Mouse (Mus musculus) lung, embryonic 14.5 days (tissue): ENCODE data around the gene Sardh. TPM values are rescaled to one million over a fixed set of nuclear protein-coding genes. Genes with fewer than 3 reads are reported as not detected.

ENCODE experiments used
- ATAC-seq: fragments of 200-750 bp; cut with Nextera tagmentation; 2 replicates; pipeline ENCODE4 v1.8.0; 2017; ENCODE audit warnings: mild to moderate bottlenecking, moderate TSS enrichment, moderate library complexity; ENCODE audit not compliant: insufficient read depth
- DNase-seq: peaks from one replicate; pipeline ENCODE4 v3.0.0-alpha.2; 2015
- H3K27ac ChIP-seq: fragments of 300-500 bp; sonication (generic); 2 replicates; pipeline ENCODE4 v1.5.1; 2014; ENCODE audit warnings: low read depth, mild to moderate bottlenecking, moderate library complexity
- H3K27me3 ChIP-seq: fragments of 300-500 bp; sonication (generic); 2 replicates; pipeline ENCODE4 v1.6.1; 2014; ENCODE audit warnings: low read length, control low read depth; ENCODE audit not compliant: insufficient read depth
- H3K36me3 ChIP-seq: fragments of 300-500 bp; sonication (generic); 2 replicates; pipeline ENCODE4 v1.6.1; 2014; ENCODE audit warnings: control low read depth; ENCODE audit not compliant: insufficient read depth
- H3K4me1 ChIP-seq: fragments of 300-500 bp; sonication (generic); 2 replicates; pipeline ENCODE4 v1.6.1; 2014; ENCODE audit warnings: antibody characterized with exemption, control low read depth; ENCODE audit not compliant: insufficient read depth
- H3K4me2 ChIP-seq: fragments of 300-500 bp; sonication (generic); 2 replicates; pipeline ENCODE4 v1.6.1; 2014; ENCODE audit warnings: mild to moderate bottlenecking
- H3K4me3 ChIP-seq: fragments of 300-500 bp; sonication (generic); 2 replicates; pipeline ENCODE4 v1.5.1; 2014; ENCODE audit warnings: low read depth, low read length
- H3K9ac ChIP-seq: fragments of 300-500 bp; sonication (generic); 2 replicates; pipeline ENCODE4 v1.6.1; 2014
- H3K9me3 ChIP-seq: fragments of 300-500 bp; sonication (generic); 2 replicates; pipeline ENCODE4 v1.6.1; 2016; ENCODE audit warnings: low read depth, low read length, control low read depth
- CTCF ChIP-seq: IDR thresholded peaks from 2 replicates; pipeline ENCODE4 v1.5.1; 2016; ENCODE audit warnings: antibody characterized with exemption, low read depth
- WGBS: fragments of 180-500 bp; shearing (Covaris S2); extraction: QIAGEN DNeasy Blood & Tissue Kit; methylation state at CpG from one replicate; pipeline ENCODE4 v1.1.7; 2014; 5-methylcytosine and 5-hydroxymethylcytosine counted together
- polyA plus RNA-seq: library from polyadenylated mRNA; unstranded; fragments of >200 nt; fragmentation: Nextera tagmentation; extraction: Ambion mirVana; gene quantifications from 2 replicates; pipeline ENCODE4 v1.2.1, GENCODE M21; 2014

Gene Sardh
- polyA plus RNA-seq, 1 experiment from 2014 or later, result 25.0 TPM

DNA sequence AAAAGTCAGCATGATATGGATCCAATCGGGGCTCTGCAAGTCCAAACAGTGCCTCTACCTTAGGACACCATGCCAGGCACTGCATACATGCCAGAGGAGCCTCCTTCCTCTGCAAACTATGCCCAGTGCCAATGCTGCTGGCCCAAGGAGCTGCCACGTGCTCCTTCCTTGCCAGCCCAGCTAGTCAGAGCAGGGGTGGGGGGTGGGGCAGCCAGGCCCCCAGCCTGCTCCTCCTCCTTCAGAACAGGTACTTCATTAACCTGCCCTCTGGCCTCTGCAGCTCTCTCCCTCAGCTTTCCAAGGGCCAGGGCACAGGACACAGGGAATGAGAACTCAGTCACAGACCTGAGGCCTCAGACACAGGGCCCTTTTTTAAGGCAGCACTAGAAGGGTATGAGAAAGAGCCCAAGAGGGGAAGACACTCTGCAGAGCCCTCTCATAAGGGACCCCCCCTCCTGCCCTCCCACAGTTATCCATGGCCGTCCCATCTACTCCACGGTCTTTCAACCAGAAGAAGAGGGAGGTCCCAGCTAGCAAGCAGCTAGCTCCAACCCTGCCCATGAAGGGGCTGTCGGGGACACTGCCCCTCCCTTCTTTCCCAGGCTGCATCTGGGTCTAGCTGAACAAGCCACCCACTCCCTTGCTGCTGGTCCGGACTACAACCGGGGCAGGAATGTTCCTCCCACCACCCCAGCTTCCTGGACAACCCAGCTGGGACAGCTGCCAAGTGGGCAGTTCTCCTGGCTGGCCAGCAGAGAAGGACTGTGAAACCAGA lies 1.2 kb downstream of the Sardh start:
- ATAC-seq (peak; percentile 98), DNase-seq (peak; percentile 98)
- H3K27ac ChIP-seq, result peak overlapping the region; percentile 88
- no peaks in the 10 kb centered on the region for H3K27me3 ChIP-seq
- no peaks in the 10 kb centered on the region for H3K36me3 ChIP-seq
- 15% methylated on average over 7 of the region's 7 CpGs for WGBS
- H3K4me2 ChIP-seq, result peak overlapping the region; percentile 51
- peaks cover 14% of the 10 kb centered on the region for H3K4me1 ChIP-seq
- H3K9me3 ChIP-seq, result no peaks in the 10 kb centered on the region
- TF ChIP-seq CTCF, result peak; percentile 35; the same call in 1 of the 2 replicates
- H3K4me3 ChIP-seq, result peak overlapping the region; percentile 17
- peak overlapping the region; percentile 7 for H3K9ac ChIP-seq

DNA sequence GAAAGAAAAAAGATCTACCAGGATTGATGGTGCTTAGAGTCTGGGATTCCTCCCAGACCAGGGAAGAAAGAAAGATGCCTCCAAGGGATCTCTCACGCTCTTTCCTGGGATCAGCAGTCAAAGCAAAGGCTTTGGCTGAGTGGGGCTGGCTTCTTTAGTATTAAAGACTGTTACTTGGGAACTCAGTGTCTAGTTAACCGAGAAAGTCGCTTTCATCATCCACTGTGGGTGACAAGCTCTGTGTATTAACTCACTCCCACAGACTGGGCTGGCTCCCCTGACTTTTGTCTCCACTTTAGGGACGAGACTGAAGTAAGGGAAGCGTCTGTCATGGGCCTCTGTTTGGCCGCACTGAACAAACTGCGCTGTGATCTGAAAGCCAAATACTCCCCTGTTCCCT lies 2.2 kb downstream of the Sardh start:
- DNase-seq, result no peak
- H3K36me3 ChIP-seq, result 0 out of 2 replicates have a peak, but pooled peaks cover 5% of the 10 kb centered on the region

DNA sequence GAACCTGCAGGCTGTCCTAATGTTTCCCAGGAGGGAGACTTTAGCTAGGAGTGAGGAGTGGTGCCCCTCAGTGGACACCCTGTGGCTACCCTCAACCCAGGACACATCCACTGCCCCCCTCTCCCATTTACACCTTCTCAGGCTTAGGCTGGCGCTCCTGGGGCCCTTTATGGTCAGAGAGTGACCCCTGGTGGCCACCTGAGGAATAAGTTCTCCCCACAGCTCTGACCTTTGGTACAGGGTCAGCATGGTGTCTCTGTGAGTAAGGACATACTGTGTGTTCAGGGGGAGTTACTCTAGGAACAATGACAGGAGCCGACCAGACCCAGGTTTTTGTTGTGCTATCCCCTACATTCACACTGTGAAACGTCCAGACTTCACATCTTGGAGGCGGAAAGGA lies 10.8 kb downstream of the Sardh start:
- 32% methylated on average over 4 of the region's 4 CpGs for WGBS
- ATAC-seq, result peak; percentile 38; the same call in 1 of the 2 replicates
- no peaks in the 10 kb centered on the region for H3K9me3 ChIP-seq

More for the DNA sequence above, 2.2 kb downstream of the Sardh start:
- Histone ChIP-seq H3K4me1 (peaks cover 14% of the 10 kb centered on the region), H3K4me2 (peak overlapping the region; percentile 51), H3K9ac (no peak overlapping the region), H3K4me3 (no peak overlapping the region; the same call in 1 of the 2 replicates), H3K27ac (no peak overlapping the region), H3K27me3 (no peaks in the 10 kb centered on the region), H3K9me3 (no peaks in the 10 kb centered on the region)
- no peak for TF ChIP-seq CTCF
- 56% methylated on average over 7 of the region's 7 CpGs for WGBS
- ATAC-seq, result no peak

DNA sequence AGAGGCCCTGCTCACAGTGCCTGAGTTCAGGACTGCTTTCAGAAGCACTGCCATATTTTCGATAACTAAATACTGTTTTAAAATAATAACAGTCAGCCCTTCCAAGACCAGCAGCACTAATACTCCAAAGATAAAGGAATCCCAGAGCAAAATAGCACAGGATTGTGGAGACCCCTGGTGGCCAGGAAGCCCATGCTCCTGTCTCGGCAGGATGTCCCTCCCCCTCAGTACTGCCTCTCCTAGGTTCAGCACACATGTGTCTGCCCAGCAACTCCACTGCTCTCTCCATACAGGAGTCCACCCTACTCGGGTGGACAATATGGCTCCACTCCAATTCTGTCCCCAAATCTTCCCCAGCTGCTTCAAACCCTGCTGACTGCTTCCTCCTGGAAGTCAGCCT lies 12.4 kb downstream of the Sardh start:
- 11% methylated on average over 3 of the region's 3 CpGs for WGBS
- no peak overlapping the region for H3K27ac ChIP-seq
- 0 out of 2 replicates have a peak, but pooled peaks cover 2% of the 10 kb centered on the region for H3K27me3 ChIP-seq
- no peaks in the 10 kb centered on the region for H3K4me1 ChIP-seq
- no peak overlapping the region for H3K4me2 ChIP-seq
- H3K9ac ChIP-seq, result no peak overlapping the region
- ATAC-seq (peak; percentile 48; the same call in 1 of the 2 replicates), DNase-seq (peak; percentile 89)
- no peaks in the 10 kb centered on the region for H3K9me3 ChIP-seq
- peak; percentile 88 for TF ChIP-seq CTCF
- no peak overlapping the region for H3K4me3 ChIP-seq
- H3K36me3 ChIP-seq, result no peaks in the 10 kb centered on the region; the same call in 1 of the 2 replicates

More for the DNA sequence above, 10.8 kb downstream of the Sardh start:
- Histone ChIP-seq H3K36me3 (peaks cover 5% of the 10 kb centered on the region; the same call in 1 of the 2 replicates), H3K27ac (no peak overlapping the region), H3K4me2 (no peak overlapping the region), H3K4me1 (no peaks in the 10 kb centered on the region), H3K4me3 (no peak overlapping the region), H3K9ac (no peak overlapping the region), H3K27me3 (0 out of 2 replicates have a peak, but pooled peaks cover 2% of the 10 kb centered on the region)
- peak; percentile 94 for TF ChIP-seq CTCF
- peak; percentile 75 for DNase-seq

DNA sequence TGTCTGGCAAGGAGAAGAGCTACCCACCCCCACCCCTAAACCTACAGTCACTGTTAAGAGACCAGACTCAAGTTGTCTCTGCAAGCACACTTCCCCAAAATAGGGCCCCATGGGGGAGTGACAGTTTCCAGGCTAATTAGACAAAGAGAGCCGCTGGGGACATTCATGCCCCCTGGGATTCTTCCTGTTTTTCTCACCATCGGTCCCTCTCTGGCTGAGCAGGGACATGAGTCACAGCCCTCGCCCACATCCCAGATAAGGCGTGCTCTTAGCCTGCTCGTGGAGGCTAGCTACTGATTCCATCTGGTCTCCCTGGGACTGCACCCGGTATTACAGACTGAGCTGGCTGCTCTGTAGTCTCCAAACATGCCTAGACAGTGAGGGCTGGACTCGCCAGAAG lies 15.8 kb downstream of the Sardh start:
- no peak for TF ChIP-seq CTCF
- Histone ChIP-seq H3K4me3 (no peak overlapping the region), H3K9ac (no peak overlapping the region; the same call in 1 of the 2 replicates), H3K27me3 (0 out of 2 replicates have a peak, but pooled peaks cover 2% of the 10 kb centered on the region), H3K9me3 (no peaks in the 10 kb centered on the region), H3K36me3 (peaks cover 3% of the 10 kb centered on the region; the same call in 1 of the 2 replicates), H3K4me1 (no peaks in the 10 kb centered on the region), H3K4me2 (no peak overlapping the region), H3K27ac (no peak overlapping the region; the same call in 1 of the 2 replicates)
- 0 out of 2 replicates have a peak, but pooled peaks have one; percentile 22 for ATAC-seq
- DNase-seq, result peak; percentile 55
- 24% methylated on average over 7 of the region's 7 CpGs for WGBS

DNA sequence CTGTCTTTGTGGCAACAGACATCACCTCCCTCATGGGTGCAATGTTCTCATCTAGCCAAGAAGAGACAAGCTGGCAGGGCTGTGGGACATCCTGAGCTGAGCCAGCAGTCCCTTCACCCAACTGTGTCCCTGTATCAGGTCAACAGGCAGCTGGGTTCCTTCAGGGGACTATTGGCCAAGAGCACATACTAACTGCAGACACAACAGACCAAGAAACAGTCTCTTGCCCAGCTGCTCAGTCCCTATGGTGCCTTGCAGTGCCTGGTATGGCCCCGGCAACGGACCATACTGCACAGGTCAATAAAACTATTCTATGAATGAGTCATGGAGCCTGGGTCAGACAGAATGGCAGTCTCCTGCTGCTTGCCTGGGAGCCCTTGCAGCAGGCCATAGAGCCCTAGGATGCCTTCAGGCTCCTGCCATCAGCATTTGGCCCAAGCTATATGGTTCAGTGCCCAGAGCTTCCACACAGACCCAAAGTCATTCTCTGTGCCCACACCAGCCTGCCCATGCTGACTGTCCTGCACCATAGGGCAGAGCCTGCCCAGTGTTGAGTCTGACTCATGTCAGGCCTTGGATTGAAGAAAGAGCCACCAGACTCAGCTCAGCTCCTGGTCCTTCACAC lies 18.5 kb downstream of the Sardh start:
- Histone ChIP-seq H3K27ac (no peak overlapping the region), H3K4me2 (no peak overlapping the region), H3K9ac (no peak overlapping the region), H3K9me3 (no peaks in the 10 kb centered on the region), H3K4me3 (no peak overlapping the region), H3K4me1 (no peaks in the 10 kb centered on the region), H3K27me3 (no peaks in the 10 kb centered on the region), H3K36me3 (peaks cover 11% of the 10 kb centered on the region)
- WGBS, result 86% methylated on average over 2 of the region's 2 CpGs
- ATAC-seq (no peak), DNase-seq (no peak)
- TF ChIP-seq CTCF, result no peak
